Mouse (Mus musculus): ENCODE measurements around the gene Lrrfip1.

Gene Lrrfip1

GRCm38 (mm10) chr1:90998268-90998890 lies at the start of gene Lrrfip1:
TSS of gene Lrrfip1 (plus strand) at chr1:90998737.
- peak; percentile 49 for DNase-seq (ENCODE audit: low spot score)

- no peak for DNase-seq (ENCODE audit: low spot score)
Observed at GRCm38 (mm10) chr1:90949309-90949708, 49.2 kb upstream of the Lrrfip1 start.

GRCm38 (mm10) chr1:90951670-90952069 lies 46.9 kb upstream of the Lrrfip1 start:
- DNase-seq (ENCODE audit: low spot score), result no peak

- no peak for DNase-seq (ENCODE audit: low spot score)
Observed at GRCm38 (mm10) chr1:90952808-90953207, 45.7 kb upstream of the Lrrfip1 start, which contains the start of gene Prlh. TSS of gene Prlh (plus strand) at chr1:90953108.

- no peak for DNase-seq (ENCODE audit: low spot score)
Observed at GRCm38 (mm10) chr1:90953688-90954087, 44.8 kb upstream of the Lrrfip1 start.

GRCm38 (mm10) chr1:90956245-90957096 lies 42.1 kb upstream of the Lrrfip1 start:
- DNase-seq (ENCODE audit: low spot score), result peak; percentile 83

GRCm38 (mm10) chr1:90962526-90962925 lies 36.0 kb upstream of the Lrrfip1 start:
- no peak for DNase-seq (ENCODE audit: low spot score)

GRCm38 (mm10) chr1:90962994-90963393 lies 35.5 kb upstream of the Lrrfip1 start:
- no peak for DNase-seq (ENCODE audit: low spot score)

- no peak for DNase-seq (ENCODE audit: low spot score)
Observed at GRCm38 (mm10) chr1:90967583-90967982, 31.0 kb upstream of the Lrrfip1 start.

GRCm38 (mm10) chr1:90968649-90969048 lies 29.9 kb upstream of the Lrrfip1 start:
- DNase-seq (ENCODE audit: low spot score), result no peak

GRCm38 (mm10) chr1:90969347-90969784 lies 29.2 kb upstream of the Lrrfip1 start, which contains the start of gene Rab17:
TSS of gene Rab17 (minus strand) at chr1:90969661.
- no peak for DNase-seq (ENCODE audit: low spot score)

- DNase-seq (ENCODE audit: low spot score), result no peak
Observed at GRCm38 (mm10) chr1:90969881-90970390, 28.6 kb upstream of the Lrrfip1 start.

- DNase-seq (ENCODE audit: low spot score), result peak; percentile 94
Observed at GRCm38 (mm10) chr1:90972911-90973573, 25.5 kb upstream of the Lrrfip1 start.

- DNase-seq (ENCODE audit: low spot score), result no peak
Observed at GRCm38 (mm10) chr1:90973574-90973911, 25.0 kb upstream of the Lrrfip1 start.

GRCm38 (mm10) chr1:90974906-90975649 lies 23.5 kb upstream of the Lrrfip1 start:
- peak; percentile 67 for DNase-seq (ENCODE audit: low spot score)

- DNase-seq (ENCODE audit: low spot score), result no peak
Observed at GRCm38 (mm10) chr1:90975960-90976359, 22.6 kb upstream of the Lrrfip1 start.

GRCm38 (mm10) chr1:90980638-90981330 lies 17.8 kb upstream of the Lrrfip1 start:
- no peak for DNase-seq (ENCODE audit: low spot score)

GRCm38 (mm10) chr1:90981346-90981745 lies 17.2 kb upstream of the Lrrfip1 start:
- DNase-seq (ENCODE audit: low spot score), result no peak

- no peak for DNase-seq (ENCODE audit: low spot score)
Observed at GRCm38 (mm10) chr1:90995916-90996315, 2.6 kb upstream of the Lrrfip1 start.

GRCm38 (mm10) chr1:90997136-90997535 lies 1.4 kb upstream of the Lrrfip1 start:
- no peak for DNase-seq (ENCODE audit: low spot score)

GRCm38 (mm10) chr1:90997641-90998040 lies 896 bp upstream of the Lrrfip1 start:
- no peak for DNase-seq (ENCODE audit: low spot score)
